Mouse (Mus musculus) forebrain, embryonic 13.5 days (tissue): ENCODE measurements around the gene Sh3bgrl3. TPM values are rescaled to one million over a fixed set of nuclear protein-coding genes. Genes with fewer than 3 reads are reported as not detected.

Experiments used
- ATAC-seq: fragments of 200-750 bp; cut with Nextera tagmentation; 2 replicates; pipeline ENCODE4 v1.8.0; 2017
- H3K27ac ChIP-seq: fragments of 300-500 bp; sonication (generic); 2 replicates; pipeline ENCODE4 v1.5.1; 2015; ENCODE audit warnings: inconsistent platforms, mild to moderate bottlenecking, moderate library complexity
- H3K27me3 ChIP-seq: fragments of 300-500 bp; sonication (generic); 2 replicates; pipeline ENCODE4 v1.6.1; 2015; ENCODE audit warnings: mild to moderate bottlenecking, inconsistent platforms
- H3K36me3 ChIP-seq: fragments of 300-500 bp; sonication (generic); 2 replicates; pipeline ENCODE4 v1.6.1; 2015; ENCODE audit warnings: mild to moderate bottlenecking, inconsistent platforms; ENCODE audit not compliant: poor library complexity, severe bottlenecking
- H3K4me1 ChIP-seq: fragments of 300-500 bp; sonication (generic); 2 replicates; pipeline ENCODE4 v1.6.1; 2015; ENCODE audit warnings: inconsistent platforms
- H3K4me2 ChIP-seq: fragments of 300-500 bp; sonication (generic); 2 replicates; pipeline ENCODE4 v1.6.1; 2015; ENCODE audit warnings: inconsistent platforms, mild to moderate bottlenecking, moderate library complexity
- H3K4me3 ChIP-seq: fragments of 300-500 bp; sonication (generic); 2 replicates; pipeline ENCODE4 v1.5.1; 2015; ENCODE audit warnings: mild to moderate bottlenecking, inconsistent platforms
- H3K9ac ChIP-seq: fragments of 300-500 bp; sonication (generic); 2 replicates; pipeline ENCODE4 v1.6.1; 2015; ENCODE audit warnings: mild to moderate bottlenecking, inconsistent platforms
- H3K9me3 ChIP-seq: fragments of 300-500 bp; sonication (generic); replicated peaks from 2 replicates; pipeline ENCODE4 v1.6.1; 2016; ENCODE audit warnings: inconsistent platforms
- WGBS: fragments of 180-500 bp; shearing (Covaris S2); methylation state at CpG from one replicate; pipeline ENCODE4 v1.1.7; 2015; 5-methylcytosine and 5-hydroxymethylcytosine counted together
- polyA plus RNA-seq: library from polyadenylated mRNA; unstranded; fragments of >200 nt; fragmentation: Nextera tagmentation; extraction: Ambion mirVana; gene quantifications from 2 replicates; pipeline ENCODE4 v1.2.1, GENCODE M21; 2015

Gene Sh3bgrl3
- polyA plus RNA-seq, 1 experiment from 2014 or later, result 285 TPM

DNA sequence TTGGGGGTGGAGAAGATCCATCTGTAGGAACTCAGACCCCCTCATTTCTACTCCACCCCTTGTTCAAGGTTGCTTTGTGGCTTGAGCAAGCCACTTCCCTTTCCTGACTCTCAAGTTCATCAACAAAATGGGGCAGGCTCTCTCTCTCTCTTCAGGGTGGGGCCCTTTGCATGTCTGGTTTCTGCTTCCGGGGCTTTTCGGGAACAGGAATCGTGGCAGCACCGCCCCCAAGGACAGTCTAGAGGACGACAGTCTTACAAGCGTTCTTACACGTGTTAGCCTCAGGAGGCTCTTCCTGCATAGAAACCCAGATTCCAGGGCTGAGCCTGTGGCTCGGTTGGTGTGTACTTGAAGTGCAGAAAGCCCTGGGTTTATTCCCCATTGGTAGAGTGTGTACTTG, 11.6 kb downstream of the Sh3bgrl3 start:
- no peak for ATAC-seq
- Histone ChIP-seq H3K4me3 (no peak overlapping the region), H3K36me3 (no peaks in the 10 kb centered on the region), H3K27ac (no peak overlapping the region), H3K9me3 (no peaks in the 10 kb centered on the region), H3K27me3 (no peaks in the 10 kb centered on the region), H3K9ac (no peak overlapping the region), H3K4me2 (no peak overlapping the region), H3K4me1 (peaks cover 5% of the 10 kb centered on the region; the same call in 1 of the 2 replicates)
- WGBS, result 92% methylated on average over 8 of the region's 8 CpGs

- Histone ChIP-seq H3K4me1 (peaks cover 5% of the 10 kb centered on the region; the same call in 1 of the 2 replicates), H3K27ac (no peak overlapping the region), H3K36me3 (no peaks in the 10 kb centered on the region), H3K4me2 (no peak overlapping the region), H3K4me3 (no peak overlapping the region), H3K9me3 (no peaks in the 10 kb centered on the region), H3K27me3 (no peaks in the 10 kb centered on the region), H3K9ac (no peak overlapping the region)
- ATAC-seq, result no peak
- WGBS, result 95% methylated on average over 2 of the region's 2 CpGs
Observed at GRCm38 (mm10) chr4:134116501-134116900, 12.1 kb downstream of the Sh3bgrl3 start.

DNA sequence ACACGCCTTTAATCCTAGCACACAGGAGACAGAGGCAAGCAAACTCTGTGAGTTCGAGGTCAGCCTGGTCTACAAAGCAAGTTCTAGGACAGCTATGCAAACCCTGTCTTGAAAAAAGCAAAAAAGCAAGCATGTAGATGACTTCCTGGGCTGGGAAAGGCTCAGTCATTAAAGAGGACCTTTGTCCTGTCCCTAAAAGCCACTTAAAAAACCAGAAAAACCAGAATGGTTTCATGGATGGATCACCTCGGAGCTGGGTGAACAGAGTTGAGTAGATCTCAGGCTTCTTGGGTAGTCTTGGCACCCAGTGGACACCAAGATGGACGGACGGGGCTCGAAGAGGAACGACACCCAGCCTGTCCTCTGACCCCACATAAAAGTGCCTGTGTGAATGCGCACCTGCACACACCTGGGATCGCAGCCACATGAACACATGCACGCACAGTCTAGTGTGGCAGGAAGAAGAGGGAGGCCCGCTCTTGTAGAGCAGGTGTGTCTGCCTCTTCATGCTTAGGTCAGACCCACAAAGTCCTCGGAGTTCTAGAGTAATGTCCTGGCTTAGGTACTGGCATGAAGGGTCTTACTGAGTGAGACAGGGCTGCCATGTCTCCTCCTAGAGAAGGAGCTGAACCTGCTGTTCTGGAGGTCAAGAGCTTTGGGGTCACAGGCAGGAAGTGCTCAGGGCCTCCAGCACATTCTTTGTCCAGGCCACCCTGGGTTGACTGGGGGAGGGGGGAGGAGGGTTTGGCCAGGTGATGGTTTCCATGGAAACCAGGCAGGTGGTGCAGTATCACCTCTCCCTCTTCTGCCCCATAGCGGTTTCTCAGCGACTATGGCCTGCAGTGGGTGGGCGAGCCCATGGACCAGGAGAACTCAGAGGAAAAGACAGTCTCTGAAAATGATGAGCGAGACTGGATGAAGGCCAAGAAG, 13.1 kb downstream of the Sh3bgrl3 start:
- Histone ChIP-seq H3K27ac (no peak overlapping the region), H3K36me3 (no peaks in the 10 kb centered on the region), H3K9me3 (no peaks in the 10 kb centered on the region), H3K9ac (no peak overlapping the region), H3K4me1 (peaks cover 5% of the 10 kb centered on the region; the same call in 1 of the 2 replicates), H3K4me3 (no peak overlapping the region), H3K27me3 (no peaks in the 10 kb centered on the region), H3K4me2 (no peak overlapping the region)
- no peak for ATAC-seq
- WGBS, result 89% methylated on average over 16 of the region's 16 CpGs

DNA sequence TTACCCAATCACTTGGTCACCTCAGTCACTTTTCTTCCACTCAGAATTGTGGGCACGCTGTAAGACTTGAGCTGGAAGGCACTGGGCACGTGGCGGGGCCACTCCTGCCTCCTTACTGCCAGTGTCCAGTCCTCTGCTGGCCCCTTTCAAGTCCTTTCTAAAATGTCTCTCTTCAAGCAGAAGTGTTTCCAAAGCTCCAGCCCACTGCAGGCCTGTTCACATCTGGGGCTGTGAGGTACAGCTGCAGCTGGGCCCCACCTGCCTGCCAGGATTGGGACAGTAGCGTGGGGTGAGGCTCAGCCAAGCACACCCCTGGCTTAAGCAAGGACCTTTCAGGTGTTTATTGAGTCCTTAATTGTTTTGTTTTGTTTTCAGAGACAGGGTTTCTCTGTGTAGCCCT, 14.6 kb downstream of the Sh3bgrl3 start:
- Histone ChIP-seq H3K9ac (no peak overlapping the region), H3K27ac (no peak overlapping the region), H3K27me3 (no peaks in the 10 kb centered on the region), H3K4me3 (no peak overlapping the region), H3K4me2 (no peak overlapping the region), H3K36me3 (no peaks in the 10 kb centered on the region), H3K9me3 (no peaks in the 10 kb centered on the region), H3K4me1 (peaks cover 5% of the 10 kb centered on the region; the same call in 1 of the 2 replicates)
- 88% methylated on average over 4 of the region's 4 CpGs for WGBS
- ATAC-seq, result no peak

- Histone ChIP-seq H3K4me1 (peaks cover 5% of the 10 kb centered on the region; the same call in 1 of the 2 replicates), H3K9me3 (no peaks in the 10 kb centered on the region), H3K27me3 (no peaks in the 10 kb centered on the region), H3K36me3 (no peaks in the 10 kb centered on the region), H3K4me2 (no peak overlapping the region), H3K27ac (no peak overlapping the region; the same call in 1 of the 2 replicates), H3K4me3 (no peak overlapping the region), H3K9ac (peak overlapping the region; percentile 27; the same call in 1 of the 2 replicates)
- WGBS, result 47% methylated on average over 10 of the region's 10 CpGs
- ATAC-seq, result no peak
Observed at GRCm38 (mm10) chr4:134113356-134113994, 15.1 kb downstream of the Sh3bgrl3 start.

DNA sequence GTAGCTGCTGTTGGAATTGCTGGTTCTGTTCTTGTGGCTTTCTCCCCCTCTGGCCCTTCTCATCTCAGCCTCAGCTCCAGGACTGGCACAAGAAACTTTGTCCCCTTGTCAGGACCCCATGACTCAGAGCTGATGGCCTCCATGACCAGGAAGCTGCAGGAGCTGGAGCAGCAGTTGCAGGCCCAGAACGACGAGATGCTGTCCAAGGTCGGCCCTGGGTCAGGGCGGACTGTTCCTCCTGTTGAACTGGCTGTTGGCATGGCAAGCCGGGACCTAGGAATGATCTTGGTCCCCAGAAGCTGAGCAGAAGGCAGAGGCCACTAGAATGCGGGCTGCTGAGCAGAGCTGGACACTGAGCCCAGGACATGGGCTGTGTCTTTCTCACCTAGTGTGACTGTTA, 16.2 kb downstream of the Sh3bgrl3 start:
- no peaks in the 10 kb centered on the region for H3K9me3 ChIP-seq
- no peaks in the 10 kb centered on the region for H3K36me3 ChIP-seq
- H3K27ac ChIP-seq, result no peak overlapping the region
- ATAC-seq, result no peak
- H3K9ac ChIP-seq, result no peak overlapping the region
- no peak overlapping the region for H3K4me2 ChIP-seq
- 92% methylated on average over 6 of the region's 6 CpGs for WGBS
- H3K4me3 ChIP-seq, result no peak overlapping the region
- H3K4me1 ChIP-seq, result peaks cover 5% of the 10 kb centered on the region; the same call in 1 of the 2 replicates
- H3K27me3 ChIP-seq, result no peaks in the 10 kb centered on the region

DNA sequence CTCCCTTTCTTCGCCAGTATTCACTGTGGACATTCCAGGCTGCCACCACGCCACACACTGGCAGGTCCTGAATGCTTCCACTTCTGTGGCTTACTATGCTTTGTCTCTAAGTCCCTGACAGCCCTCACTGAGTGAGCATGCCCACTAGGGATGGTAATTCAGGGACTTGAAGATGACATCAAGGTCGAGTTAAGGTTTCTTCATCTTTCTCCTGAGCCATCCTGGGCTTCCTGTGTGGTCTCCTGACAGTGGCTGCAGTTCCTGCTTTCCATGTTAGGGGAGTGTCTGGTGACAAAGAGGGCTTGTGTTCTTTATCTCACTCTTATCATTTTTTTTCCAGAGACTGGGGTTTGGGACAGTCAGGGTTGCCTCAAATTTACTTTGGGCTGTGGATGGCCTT, 17.9 kb downstream of the Sh3bgrl3 start:
- WGBS, result 57% methylated on average over 3 of the region's 3 CpGs
- H3K9ac ChIP-seq, result no peak overlapping the region

GRCm38 (mm10) chr4:134108196-134108595, 20.4 kb downstream of the Sh3bgrl3 start:
- no peak overlapping the region; the same call in 1 of the 2 replicates for H3K9ac ChIP-seq

More for the DNA sequence above, 17.9 kb downstream of the Sh3bgrl3 start:
- no peak overlapping the region for H3K4me2 ChIP-seq
- H3K4me3 ChIP-seq, result no peak overlapping the region
- H3K27ac ChIP-seq, result no peak overlapping the region
- ATAC-seq, result no peak
- no peaks in the 10 kb centered on the region for H3K36me3 ChIP-seq
- H3K4me1 ChIP-seq, result peaks cover 5% of the 10 kb centered on the region; the same call in 1 of the 2 replicates
- H3K27me3 ChIP-seq, result no peaks in the 10 kb centered on the region
- no peaks in the 10 kb centered on the region for H3K9me3 ChIP-seq

DNA sequence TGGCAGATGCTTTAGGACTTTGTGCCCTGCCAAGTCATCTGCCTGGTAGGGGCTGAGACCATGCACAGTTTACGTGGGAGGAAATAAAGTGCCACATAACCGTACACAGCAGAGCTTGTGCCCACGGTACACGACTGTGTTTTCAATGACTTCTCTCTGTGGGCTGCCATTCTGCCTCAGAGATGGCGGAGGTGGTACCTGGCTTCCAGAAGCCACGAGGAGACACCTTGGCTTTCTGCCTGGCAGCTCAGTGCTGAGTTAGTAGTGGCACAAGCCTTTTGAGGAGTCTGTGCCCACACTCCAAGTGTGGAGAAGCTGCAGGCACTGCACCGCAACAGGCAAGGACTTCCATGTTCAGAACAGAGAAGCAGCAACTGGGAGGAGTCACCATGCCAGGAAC, 20.9 kb downstream of the Sh3bgrl3 start:
- Histone ChIP-seq H3K27ac (no peak overlapping the region), H3K4me3 (no peak overlapping the region), H3K4me1 (peaks cover 6% of the 10 kb centered on the region), H3K27me3 (no peaks in the 10 kb centered on the region), H3K4me2 (no peak overlapping the region), H3K9me3 (no peaks in the 10 kb centered on the region), H3K9ac (no peak overlapping the region; the same call in 1 of the 2 replicates), H3K36me3 (no peaks in the 10 kb centered on the region)
- WGBS, result 87% methylated on average over 7 of the region's 7 CpGs
- no peak for ATAC-seq

More at GRCm38 (mm10) chr4:134108196-134108595, 20.4 kb downstream of the Sh3bgrl3 start:
- no peak overlapping the region for H3K27ac ChIP-seq
- peaks cover 4% of the 10 kb centered on the region for H3K4me1 ChIP-seq
- no peaks in the 10 kb centered on the region for H3K27me3 ChIP-seq
- 72% methylated on average over 5 of the region's 5 CpGs for whole genome bisulfite sequencing
- no peaks in the 10 kb centered on the region for H3K36me3 ChIP-seq
- H3K4me3 ChIP-seq, result no peak overlapping the region
- H3K9me3 ChIP-seq, result no peaks in the 10 kb centered on the region
- ATAC-seq, result no peak
- no peak overlapping the region for H3K4me2 ChIP-seq

DNA sequence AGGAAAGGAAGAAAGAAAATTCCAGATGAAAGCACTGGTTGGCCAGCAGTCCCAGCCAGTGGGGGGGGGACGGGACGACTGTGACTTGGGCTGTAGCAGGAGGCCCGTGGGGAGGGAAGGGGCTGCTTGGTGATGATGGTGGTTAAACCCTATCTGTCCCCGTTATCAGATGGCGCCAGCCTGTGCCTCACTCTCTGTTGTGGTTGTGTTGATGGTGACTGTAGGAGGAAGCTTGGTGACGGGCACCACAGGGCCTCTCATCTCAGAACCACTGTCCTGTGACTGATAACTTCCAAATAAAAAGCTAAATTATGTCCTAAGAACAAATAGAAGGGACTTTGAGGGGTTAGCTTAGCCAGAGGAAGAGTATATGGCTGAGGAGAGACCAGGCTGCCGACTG, 22.5 kb downstream of the Sh3bgrl3 start:
- Histone ChIP-seq H3K4me1 (peaks cover 8% of the 10 kb centered on the region), H3K9me3 (no peaks in the 10 kb centered on the region), H3K9ac (no peak overlapping the region), H3K27ac (no peak overlapping the region), H3K36me3 (no peaks in the 10 kb centered on the region), H3K27me3 (no peaks in the 10 kb centered on the region), H3K4me3 (no peak overlapping the region), H3K4me2 (no peak overlapping the region)
- no peak for ATAC-seq
- WGBS, result 87% methylated on average over 7 of the region's 7 CpGs

DNA sequence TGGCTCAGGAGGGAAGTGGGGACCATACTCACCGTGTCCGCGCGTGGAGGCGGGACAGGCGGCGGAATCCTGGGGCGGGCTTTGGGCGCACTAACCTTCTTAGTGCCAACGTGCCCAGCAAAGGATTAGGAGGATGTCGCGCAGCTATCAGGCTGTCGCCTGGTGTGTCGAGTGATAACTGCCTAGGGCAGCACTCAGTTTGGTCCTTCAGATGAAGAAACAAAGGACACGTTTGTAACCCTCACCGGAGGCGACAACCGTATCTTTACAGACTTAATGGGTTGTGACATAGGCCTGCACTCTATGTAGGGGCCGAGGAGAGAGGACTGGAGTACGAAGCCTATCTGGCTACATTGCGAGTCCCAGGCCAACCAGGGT, 25.9 kb downstream of the Sh3bgrl3 start:
- ATAC-seq, result peak; percentile 76; the same call in 1 of the 2 replicates
- Histone ChIP-seq H3K36me3 (no peaks in the 10 kb centered on the region), H3K27me3 (no peaks in the 10 kb centered on the region), H3K9ac (peak overlapping the region; percentile 71), H3K4me2 (peak overlapping the region; percentile 74), H3K4me1 (peaks cover 8% of the 10 kb centered on the region), H3K9me3 (no peaks in the 10 kb centered on the region), H3K4me3 (peak overlapping the region; percentile 81), H3K27ac (no peak overlapping the region)
- 3% methylated on average over 21 of the region's 21 CpGs for WGBS
